Mouse (Mus musculus) heart, embryonic 16.5 days (tissue): Measurements from ENCODE around the gene Ppp1r32. TPM values are rescaled to one million over a fixed set of nuclear protein-coding genes. Genes with fewer than 3 reads are reported as not detected.
A peak's percentile ranks its signal among the peaks of the same experiment; 100 is the strongest.

ENCODE experiments used
- ATAC-seq: fragments of 200-750 bp; cut with Nextera tagmentation; replicated peaks from 2 replicates; pipeline ENCODE4 v1.8.0; 2017; ENCODE audit warnings: moderate number of reproducible peaks; ENCODE audit not compliant: insufficient read depth, low FRiP score; ENCODE audit errors: extremely low read depth
- H3K27ac ChIP-seq: fragments of 300-500 bp; sonication (generic); 2 replicates; pipeline ENCODE4 v1.5.1; 2014; ENCODE audit warnings: mild to moderate bottlenecking, low read length, control low read depth, moderate library complexity
- H3K27me3 ChIP-seq: fragments of 300-500 bp; sonication (generic); 2 replicates; pipeline ENCODE4 v1.6.1; 2014; ENCODE audit warnings: low read length, mixed read lengths; ENCODE audit not compliant: control insufficient read depth, insufficient read depth
- H3K36me3 ChIP-seq: fragments of 300-500 bp; sonication (generic); 2 replicates; pipeline ENCODE4 v1.6.1; 2014; ENCODE audit not compliant: control insufficient read depth, insufficient read depth
- H3K4me1 ChIP-seq: fragments of 300-500 bp; sonication (generic); 2 replicates; pipeline ENCODE4 v1.6.1; 2014; ENCODE audit warnings: low read length, mixed read lengths; ENCODE audit not compliant: control insufficient read depth, insufficient read depth
- H3K4me2 ChIP-seq: fragments of 300-500 bp; sonication (generic); 2 replicates; pipeline ENCODE4 v1.6.1; 2014; ENCODE audit warnings: low read depth, mild to moderate bottlenecking, control low read depth, low read length
- H3K4me3 ChIP-seq: fragments of 300-500 bp; sonication (generic); 2 replicates; pipeline ENCODE4 v1.5.1; 2014; ENCODE audit warnings: mild to moderate bottlenecking, control low read depth, low read length
- H3K9ac ChIP-seq: fragments of 300-500 bp; sonication (generic); 2 replicates; pipeline ENCODE4 v1.6.1; 2014; ENCODE audit warnings: low read length, control low read depth
- H3K9me3 ChIP-seq: fragments of 300-500 bp; sonication (generic); replicated peaks from 2 replicates; pipeline ENCODE4 v1.6.1; 2016; ENCODE audit warnings: low read length; ENCODE audit not compliant: control insufficient read depth
- WGBS: fragments of 180-500 bp; shearing (Covaris S2); extraction: QIAGEN DNeasy Blood & Tissue Kit; methylation state at CpG from one replicate; pipeline ENCODE4 v1.1.7; 2014; 5-methylcytosine and 5-hydroxymethylcytosine counted together
- polyA plus RNA-seq: library from polyadenylated mRNA; unstranded; fragments of >200 nt; fragmentation: Nextera tagmentation; extraction: Ambion mirVana; gene quantifications from 2 replicates; pipeline ENCODE4 v1.2.1, GENCODE M21; 2015

Gene Ppp1r32
- 0.13 and 1.00 TPM in 2 replicates for polyA plus RNA-seq

DNA sequence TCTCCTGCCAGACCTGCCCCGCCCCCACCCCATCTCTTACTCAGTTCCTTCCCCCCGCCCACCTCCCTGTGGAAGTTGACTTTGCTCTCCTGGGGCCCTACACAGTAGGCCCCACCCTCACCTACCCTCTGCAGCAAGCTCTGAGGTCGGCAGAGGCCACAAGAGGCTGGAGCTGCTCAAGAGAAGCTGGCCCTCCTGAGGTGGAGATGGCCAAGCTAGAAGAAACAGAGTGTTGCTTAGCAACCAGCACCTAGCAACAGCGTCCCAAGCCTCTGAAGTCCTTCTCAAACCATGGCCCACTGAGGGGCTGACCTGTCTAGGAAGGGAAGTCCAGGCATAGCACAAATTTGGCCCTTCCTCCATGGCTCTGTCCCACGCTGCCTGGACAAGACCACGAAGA, at the start of gene Ppp1r32:
Gene Ppp1r32, minus strand, starts transcription at position 226 of the 400 bp plus-strand sequence.
- no peaks in the 10 kb centered on the region for H3K36me3 ChIP-seq
- H3K4me1 ChIP-seq: peaks cover 4% of the 10 kb centered on the region
- peaks cover 34% of the 10 kb centered on the region for H3K27me3 ChIP-seq
- no peak within 1 kb of the TSS for H3K27ac ChIP-seq
- no peak for ATAC-seq
- no peak within 1 kb of the TSS for H3K4me3 ChIP-seq
- no peak within 1 kb of the TSS for H3K4me2 ChIP-seq
- no peaks in the 10 kb centered on the region for H3K9me3 ChIP-seq
- 24% methylated on average over 6 of the region's 6 CpGs for WGBS
- H3K9ac ChIP-seq: no peak within 1 kb of the TSS

- H3K27ac ChIP-seq: no peak overlapping the region
- no peak overlapping the region for H3K9ac ChIP-seq
- no peak for ATAC-seq
- H3K4me2 ChIP-seq: no peak overlapping the region
- 94% methylated on average over 1 of the region's 1 CpGs for WGBS
- H3K9me3 ChIP-seq: no peaks in the 10 kb centered on the region
- no peaks in the 10 kb centered on the region for H3K27me3 ChIP-seq
- H3K4me3 ChIP-seq: no peak overlapping the region
- peaks cover 9% of the 10 kb centered on the region for H3K4me1 ChIP-seq
- peaks cover 37% of the 10 kb centered on the region for H3K36me3 ChIP-seq
These were observed 47.4 kb upstream of the Ppp1r32 start for GRCm38 (mm10) chr19:10530082-10530481.

DNA sequence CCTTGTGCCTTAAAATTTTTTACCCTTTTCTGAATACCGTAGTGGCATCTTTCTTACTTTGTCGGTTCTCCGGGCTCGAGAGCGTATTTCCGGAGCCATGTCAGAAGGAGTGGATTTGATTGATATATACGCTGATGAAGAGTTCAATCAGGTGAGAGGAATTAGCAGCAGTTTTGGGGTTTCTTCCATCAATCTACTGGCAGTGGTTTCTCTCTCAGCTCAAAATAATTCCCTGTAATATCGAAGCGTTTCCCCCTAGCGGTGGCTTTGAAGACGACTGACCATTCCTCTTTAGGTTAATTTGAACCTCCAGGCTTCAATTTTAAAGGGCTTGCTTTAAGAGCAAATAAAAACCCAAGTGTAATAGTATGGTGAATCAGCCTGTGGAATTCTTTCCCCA, 43.2 kb upstream of the Ppp1r32 start, which contains the start of gene Sdhaf2:
Gene Sdhaf2, minus strand, starts transcription at position 233 of the 400 bp plus-strand sequence.
- under 1% methylated on average over 11 of the region's 11 CpGs for WGBS
- H3K4me2 ChIP-seq: peak within 1 kb of the TSS; percentile 75
- H3K27me3 ChIP-seq: no peaks in the 10 kb centered on the region

GRCm38 (mm10) chr19:10525106-10525901, 42.6 kb upstream of the Ppp1r32 start, which contains the start of gene Cpsf7:
Gene Cpsf7 (plus strand): TSS chr19:10525266.
- peaks cover 14% of the 10 kb centered on the region for H3K4me1 ChIP-seq
- H3K27ac ChIP-seq: peak within 1 kb of the TSS; percentile 99
- peaks cover 8% of the 10 kb centered on the region for H3K36me3 ChIP-seq
- H3K9me3 ChIP-seq: no peaks in the 10 kb centered on the region
- WGBS: under 1% methylated on average over 86 of the region's 93 CpGs
- H3K27me3 ChIP-seq: no peaks in the 10 kb centered on the region
- peak; percentile 94 for ATAC-seq
- H3K9ac ChIP-seq: peak within 1 kb of the TSS; percentile 100
- peak within 1 kb of the TSS; percentile 96 for H3K4me3 ChIP-seq
- H3K4me2 ChIP-seq: peak within 1 kb of the TSS; percentile 75

More for the DNA sequence above, 43.2 kb upstream of the Ppp1r32 start, which contains the start of gene Sdhaf2:
- Histone ChIP-seq H3K27ac (peak within 1 kb of the TSS; percentile 99), H3K36me3 (peaks cover 14% of the 10 kb centered on the region), H3K4me1 (peaks cover 14% of the 10 kb centered on the region), H3K9me3 (no peaks in the 10 kb centered on the region), H3K9ac (peak within 1 kb of the TSS; percentile 100), H3K4me3 (peak within 1 kb of the TSS; percentile 96)
- ATAC-seq: no peak

GRCm38 (mm10) chr19:10524784-10525105, 42.0 kb upstream of the Ppp1r32 start:
- Histone ChIP-seq H3K4me1 (peaks cover 14% of the 10 kb centered on the region), H3K27me3 (no peaks in the 10 kb centered on the region), H3K27ac (peak overlapping the region; percentile 99), H3K9ac (peak overlapping the region; percentile 100), H3K36me3 (peaks cover 5% of the 10 kb centered on the region; the same call in 1 of the 2 replicates), H3K9me3 (no peaks in the 10 kb centered on the region), H3K4me3 (peak overlapping the region; percentile 96), H3K4me2 (peak overlapping the region; percentile 68)
- no peak for ATAC-seq
- under 1% methylated on average over 19 of the region's 19 CpGs for WGBS

DNA sequence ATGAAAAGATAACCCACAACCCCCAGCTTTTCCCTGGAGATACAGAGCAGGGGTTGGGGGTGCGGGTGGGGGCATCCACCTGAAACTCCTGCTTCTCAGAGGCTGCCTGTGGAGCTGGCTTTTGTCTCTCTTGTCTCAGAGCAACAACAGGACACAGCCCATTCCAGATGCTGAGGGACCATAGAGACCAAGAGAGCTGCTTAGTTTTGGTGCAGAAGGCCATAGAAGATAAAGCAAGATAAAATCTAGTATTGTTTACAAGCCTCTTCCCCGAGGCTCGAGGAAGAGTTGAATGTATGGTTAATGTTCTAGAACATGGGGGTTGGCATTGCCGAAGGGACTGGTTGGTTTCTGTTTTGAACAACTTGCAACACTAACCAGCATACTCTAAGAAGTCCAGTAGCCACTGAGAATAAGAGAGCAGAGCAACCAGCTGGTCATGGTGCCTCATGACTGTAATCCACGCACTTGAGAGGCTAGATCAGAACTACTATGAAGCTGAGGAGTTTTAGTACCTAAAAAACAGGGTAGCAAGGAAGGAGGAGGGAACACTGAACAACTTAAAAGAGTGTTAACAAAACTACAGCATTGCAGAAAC, 40.9 kb upstream of the Ppp1r32 start:
- Histone ChIP-seq H3K4me1 (peaks cover 14% of the 10 kb centered on the region), H3K9ac (no peak overlapping the region), H3K9me3 (no peaks in the 10 kb centered on the region), H3K27me3 (no peaks in the 10 kb centered on the region), H3K4me3 (no peak overlapping the region), H3K27ac (no peak overlapping the region), H3K36me3 (peaks cover 3% of the 10 kb centered on the region; the same call in 1 of the 2 replicates), H3K4me2 (peak overlapping the region; percentile 6; the same call in 1 of the 2 replicates)
- WGBS: 75% methylated on average over 5 of the region's 5 CpGs
- ATAC-seq: no peak

- no peak overlapping the region for H3K9ac ChIP-seq
- no peak overlapping the region for H3K4me3 ChIP-seq
- no peak overlapping the region for H3K27ac ChIP-seq
- H3K4me2 ChIP-seq: no peak overlapping the region
- peaks cover 14% of the 10 kb centered on the region for H3K4me1 ChIP-seq
- H3K9me3 ChIP-seq: no peaks in the 10 kb centered on the region
- no peak for ATAC-seq
- no peaks in the 10 kb centered on the region for H3K27me3 ChIP-seq
- H3K36me3 ChIP-seq: peaks cover 7% of the 10 kb centered on the region
- 73% methylated on average over 1 of the region's 1 CpGs for WGBS
These were observed 39.2 kb upstream of the Ppp1r32 start for GRCm38 (mm10) chr19:10521926-10522325.

DNA sequence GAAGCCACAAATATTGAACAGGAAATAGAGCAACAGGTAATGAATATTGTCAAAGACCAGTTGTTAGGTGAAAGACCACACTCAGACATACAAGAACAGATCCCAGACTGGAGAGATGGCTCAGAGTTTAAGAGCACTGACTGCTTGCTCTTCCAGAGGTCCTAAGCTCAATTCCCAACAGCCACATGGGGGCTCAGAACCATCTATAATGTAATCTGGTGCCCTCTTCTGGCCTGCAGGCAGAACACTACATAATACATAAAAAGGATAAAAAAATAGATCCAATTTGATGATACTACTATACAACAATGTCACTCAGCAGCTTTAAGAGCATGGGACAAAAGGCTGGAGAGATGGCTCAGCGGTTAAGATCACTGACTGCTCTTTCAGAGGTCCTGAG, 37.6 kb upstream of the Ppp1r32 start:
- no peak for ATAC-seq
- Histone ChIP-seq H3K9me3 (no peaks in the 10 kb centered on the region), H3K27me3 (no peaks in the 10 kb centered on the region), H3K27ac (no peak overlapping the region), H3K4me3 (no peak overlapping the region), H3K4me2 (no peak overlapping the region), H3K4me1 (peaks cover 6% of the 10 kb centered on the region), H3K36me3 (peaks cover 9% of the 10 kb centered on the region), H3K9ac (no peak overlapping the region)
- 42% methylated on average over 1 of the region's 1 CpGs for WGBS

DNA sequence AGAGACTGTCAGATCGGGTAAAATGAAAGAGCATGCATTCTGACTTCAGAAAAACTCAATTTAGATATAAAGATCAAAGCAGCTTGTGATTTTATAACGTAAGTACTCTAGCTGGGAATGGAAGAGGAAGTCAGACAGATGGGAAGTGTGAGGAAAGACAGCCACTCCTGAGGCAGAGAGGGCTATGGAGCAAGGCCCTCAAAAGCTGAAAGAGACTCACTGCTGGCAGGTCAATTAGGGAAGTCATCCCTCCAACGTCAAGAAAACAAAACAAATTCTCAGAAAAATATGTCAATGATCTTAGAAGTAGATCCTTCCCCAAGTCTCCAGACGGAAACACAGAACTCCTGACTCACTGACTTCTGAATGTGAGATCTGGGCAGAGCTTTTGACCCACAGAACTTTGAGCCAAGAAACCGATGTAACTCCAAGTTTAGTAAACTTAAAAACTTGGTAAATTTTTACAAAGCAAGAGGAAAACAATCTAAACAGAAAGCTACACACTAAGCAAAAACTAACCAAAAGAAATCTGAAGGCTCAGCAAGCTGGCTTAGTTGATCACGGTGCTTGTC, 28.1 kb upstream of the Ppp1r32 start:
- H3K36me3 ChIP-seq: peaks cover 9% of the 10 kb centered on the region
- no peak for ATAC-seq
- no peak overlapping the region for H3K9ac ChIP-seq
- H3K27me3 ChIP-seq: no peaks in the 10 kb centered on the region
- no peak overlapping the region for H3K27ac ChIP-seq
- H3K4me3 ChIP-seq: no peak overlapping the region
- no peaks in the 10 kb centered on the region for H3K9me3 ChIP-seq
- no peak overlapping the region for H3K4me2 ChIP-seq
- 76% methylated on average over 6 of the region's 6 CpGs for WGBS
- H3K4me1 ChIP-seq: no peaks in the 10 kb centered on the region
